Mouse (Mus musculus) ES-Bruce4 (cell line): Measurements from ENCODE around the gene Ddit4. TPM values are rescaled to one million over a fixed set of nuclear protein-coding genes. Genes with fewer than 3 reads are reported as not detected.

Experiments
- H3K27ac ChIP-seq: 2 replicates; pipeline ENCODE4 v1.5.1; 2012; ENCODE audit warnings: low read length, inconsistent platforms; ENCODE audit not compliant: insufficient read depth
- H3K27me3 ChIP-seq: 2 replicates; pipeline ENCODE4 v1.6.1; 2012; ENCODE audit warnings: mild to moderate bottlenecking, low read length, inconsistent platforms; ENCODE audit not compliant: control insufficient read depth, poor library complexity, insufficient read depth, severe bottlenecking
- H3K36me3 ChIP-seq: 2 replicates; pipeline ENCODE4 v1.6.1; 2012; ENCODE audit warnings: inconsistent platforms, mild to moderate bottlenecking, low read length, moderate library complexity; ENCODE audit not compliant: control insufficient read depth, poor library complexity, insufficient read depth, severe bottlenecking
- H3K4me1 ChIP-seq: one replicate; pipeline ENCODE4 v1.8.1; 2011; ENCODE audit warnings: low read length; ENCODE audit not compliant: control insufficient read depth, insufficient read depth
- H3K4me3 ChIP-seq: 2 replicates; pipeline ENCODE4 v1.5.1; 2011; ENCODE audit warnings: low read depth, mild to moderate bottlenecking, low read length
- H3K9ac ChIP-seq: 2 replicates; pipeline ENCODE4 v1.6.1; 2012; ENCODE audit warnings: low read depth, mild to moderate bottlenecking, inconsistent platforms; ENCODE audit not compliant: poor library complexity, severe bottlenecking
- H3K9me3 ChIP-seq: replicated peaks from 2 replicates; pipeline ENCODE4 v1.6.1; 2012; ENCODE audit warnings: mild to moderate bottlenecking, low read length, inconsistent platforms; ENCODE audit not compliant: control insufficient read depth, poor library complexity, insufficient read depth, severe bottlenecking
- CTCF ChIP-seq: IDR thresholded peaks from one replicate; pipeline ENCODE4 v1.8.1; 2011; ENCODE audit warnings: low read depth, low read length
- EP300 ChIP-seq: IDR thresholded peaks from 2 replicates; pipeline ENCODE4 v1.6.1; 2011; ENCODE audit warnings: low read depth, low read length; ENCODE audit not compliant: insufficient read depth
- POLR2A ChIP-seq: IDR thresholded peaks from one replicate; pipeline ENCODE4 v1.8.1; 2011; ENCODE audit warnings: low read length; ENCODE audit not compliant: insufficient read depth
- polyA plus RNA-seq: library from polyadenylated mRNA; stranded (reverse); fragments of >200 nt; gene quantifications from 2 replicates; pipeline ENCODE4 v1.2.4, GENCODE M21; 2011; ENCODE audit warnings: low read depth; ENCODE audit not compliant: missing spikeins, insufficient read depth, insufficient read length

Gene Ddit4
- polyA plus RNA-seq, 1 experiment: 172 TPM

- H3K9me3 ChIP-seq: no peaks in the 10 kb centered on the region
- TF ChIP-seq CTCF (no peak), POLR2A (no peak), EP300 (peak; percentile 97)
- no peak overlapping the region for H3K9ac ChIP-seq
- peak overlapping the region; percentile 39; the same call in 1 of the 2 replicates for H3K27ac ChIP-seq
- no peaks in the 10 kb centered on the region for H3K36me3 ChIP-seq
- peak overlapping the region; percentile 19; the same call in 1 of the 2 replicates for H3K4me3 ChIP-seq
- peaks cover 7% of the 10 kb centered on the region for H3K4me1 ChIP-seq
- no peaks in the 10 kb centered on the region for H3K27me3 ChIP-seq
These were observed 12.0 kb upstream of the Ddit4 start for GRCm38 (mm10) chr10:59963609-59964008.

- TF ChIP-seq POLR2A (no peak), EP300 (no peak), CTCF (no peak)
- H3K36me3 ChIP-seq: no peaks in the 10 kb centered on the region
- H3K9me3 ChIP-seq: no peaks in the 10 kb centered on the region
- H3K27me3 ChIP-seq: no peaks in the 10 kb centered on the region
- no peak overlapping the region for H3K27ac ChIP-seq
- no peak overlapping the region for H3K9ac ChIP-seq
- H3K4me3 ChIP-seq: no peak overlapping the region
- peaks cover 15% of the 10 kb centered on the region for H3K4me1 ChIP-seq
These were observed 7.9 kb upstream of the Ddit4 start for GRCm38 (mm10) chr10:59959517-59959916.

- Histone ChIP-seq H3K9ac (no peak overlapping the region), H3K36me3 (no peaks in the 10 kb centered on the region), H3K27me3 (no peaks in the 10 kb centered on the region), H3K4me3 (no peak overlapping the region), H3K9me3 (no peaks in the 10 kb centered on the region), H3K27ac (no peak overlapping the region), H3K4me1 (peaks cover 17% of the 10 kb centered on the region)
- TF ChIP-seq CTCF (no peak), EP300 (0 out of 2 replicates have a peak, but pooled peaks have one; percentile 8)
These were observed 6.8 kb upstream of the Ddit4 start for GRCm38 (mm10) chr10:59958458-59958857.

GRCm38 (mm10) chr10:59957171-59958149 lies 5.8 kb upstream of the Ddit4 start:
- H3K27ac ChIP-seq: no peak overlapping the region
- TF ChIP-seq EP300 (peak; percentile 84), POLR2A (no peak)

GRCm38 (mm10) chr10:59956681-59957080 lies 5.0 kb upstream of the Ddit4 start:
- no peak for TF ChIP-seq EP300
- no peak overlapping the region for H3K27ac ChIP-seq
- H3K36me3 ChIP-seq: no peaks in the 10 kb centered on the region
- no peaks in the 10 kb centered on the region for H3K27me3 ChIP-seq
- no peaks in the 10 kb centered on the region for H3K9me3 ChIP-seq
- peaks cover 15% of the 10 kb centered on the region for H3K4me1 ChIP-seq
- H3K9ac ChIP-seq: no peak overlapping the region
- no peak overlapping the region for H3K4me3 ChIP-seq

More at GRCm38 (mm10) chr10:59957171-59958149, 5.8 kb upstream of the Ddit4 start:
- Histone ChIP-seq H3K27me3 (no peaks in the 10 kb centered on the region), H3K9me3 (no peaks in the 10 kb centered on the region), H3K4me1 (peaks cover 15% of the 10 kb centered on the region), H3K4me3 (peak overlapping the region; percentile 1), H3K36me3 (no peaks in the 10 kb centered on the region), H3K9ac (no peak overlapping the region)

GRCm38 (mm10) chr10:59953564-59954039 lies 2.0 kb upstream of the Ddit4 start:
- H3K4me1 ChIP-seq: peaks cover 13% of the 10 kb centered on the region
- H3K9ac ChIP-seq: 0 out of 2 replicates have a peak overlapping the region, but pooled peaks have one; percentile 4
- peak overlapping the region; percentile 4; the same call in 1 of the 2 replicates for H3K27ac ChIP-seq
- H3K4me3 ChIP-seq: no peak overlapping the region
- H3K36me3 ChIP-seq: peaks cover 13% of the 10 kb centered on the region
- no peaks in the 10 kb centered on the region for H3K27me3 ChIP-seq
- TF ChIP-seq POLR2A (no peak), EP300 (peak; percentile 59; the same call in 1 of the 2 replicates), CTCF (no peak)
- H3K9me3 ChIP-seq: no peaks in the 10 kb centered on the region
